Mouse (Mus musculus) neutrophil, adult 83 days (primary cell): Measurements from ENCODE around the gene Rhbdd1. TPM values are rescaled to one million over a fixed set of nuclear protein-coding genes. Genes with fewer than 3 reads are reported as not detected.

Experiments used
- total RNA-seq, 2 experiments: library from RNA; stranded (reverse); gene quantifications; one replicate each; pipeline ENCODE4 v1.2.4; 2023

The Rhbdd1 gene
- 10 to 100 TPM; 21.7 to 23.0 TPM for total RNA-seq

GRCm38 (mm10) chr1:82316111-82316745 lies at the start of gene Rhbdd1:
Rhbdd1 (plus strand) TSS chr1:82316452.

GRCm38 (mm10) chr1:82291151-82291797 lies 25.0 kb upstream of the Rhbdd1 start, which contains the start of gene Irs1:
Irs1 (minus strand) TSS chr1:82291416.

Other genes with a start within 250 kb of the Rhbdd1 start
- not detected for gene Gm9747, start 83.3 kb upstream of the Rhbdd1 start, total RNA-seq
- gene Irs1, start 25.0 kb upstream of the Rhbdd1 start, total RNA-seq = under 1 TPM; 0.22 to 0.29 TPM